Mouse (Mus musculus): Measurements from ENCODE around the gene Pqlc2. TPM values are rescaled to one million over a fixed set of nuclear protein-coding genes. Genes with fewer than 3 reads are reported as not detected.

Gene Pqlc2
- 0.74 and 0.82 TPM in 2 replicates for polyA plus RNA-seq (2012)

DNA sequence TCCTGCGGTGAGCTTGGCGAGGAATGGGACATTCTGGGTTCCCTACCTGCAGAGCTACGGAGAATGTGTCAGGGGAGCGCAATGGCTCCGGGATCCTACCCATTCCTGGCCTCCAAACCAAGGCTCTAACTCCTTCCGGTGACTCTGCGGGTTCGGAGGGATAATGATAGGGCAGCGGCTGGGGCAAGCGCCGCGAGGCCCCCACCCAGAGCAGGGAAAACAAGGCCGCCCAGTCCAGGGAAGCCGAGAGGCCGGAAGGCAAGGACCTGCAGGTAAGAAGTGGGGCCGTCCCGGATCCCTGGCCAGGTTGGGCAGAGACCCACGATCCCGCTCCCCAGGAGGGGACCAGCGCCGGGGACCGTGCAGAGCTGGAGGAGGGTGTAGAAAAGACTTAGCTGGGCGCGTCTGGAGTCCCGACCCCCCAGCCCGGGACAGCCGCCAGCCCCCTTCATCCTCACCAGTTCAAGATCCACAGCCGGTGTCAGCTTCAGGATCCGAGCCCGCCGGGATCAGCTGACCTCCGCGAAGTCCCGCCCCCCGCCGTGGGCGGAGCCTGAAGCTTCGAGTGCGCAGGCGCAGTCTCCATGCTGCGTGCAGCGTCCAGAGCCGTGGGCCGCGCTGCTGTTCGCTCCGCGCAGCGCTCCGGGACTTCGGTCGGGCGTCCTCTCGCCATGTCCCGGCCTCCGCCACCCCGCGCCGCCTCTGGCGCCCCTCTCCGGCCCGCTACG lies at the start of gene Pqlc2, which contains the start of gene Akr7a5:
TSS of gene Pqlc2 (minus strand) at position 538 of the 728 bp plus-strand sequence.
TSS of gene Akr7a5 (plus strand) at position 574 of the 728 bp plus-strand sequence.
- peaks cover 21% of the 10 kb centered on the region for H3K36me3 ChIP-seq (ENCODE audit: control insufficient read depth)
- TF ChIP-seq TAL1 (IDR thresholded peaks at IDR 0.05; ENCODE audit: low read length) (no peak), GATA1 (IDR thresholded peaks at IDR 0.05; ENCODE audit: low read length) (no peak)
- peaks cover 35% of the 10 kb centered on the region for H3K4me1 ChIP-seq (ENCODE audit: control insufficient read depth)
- H3K9me3 ChIP-seq (ENCODE audit: control insufficient read depth, low read length), result no peaks in the 10 kb centered on the region
- peaks cover 18% of the 10 kb centered on the region for H3K27me3 ChIP-seq (ENCODE audit: control insufficient read depth)
- peak within 1 kb of the TSS; percentile 84 for H3K4me3 ChIP-seq (replicated peaks)

DNA sequence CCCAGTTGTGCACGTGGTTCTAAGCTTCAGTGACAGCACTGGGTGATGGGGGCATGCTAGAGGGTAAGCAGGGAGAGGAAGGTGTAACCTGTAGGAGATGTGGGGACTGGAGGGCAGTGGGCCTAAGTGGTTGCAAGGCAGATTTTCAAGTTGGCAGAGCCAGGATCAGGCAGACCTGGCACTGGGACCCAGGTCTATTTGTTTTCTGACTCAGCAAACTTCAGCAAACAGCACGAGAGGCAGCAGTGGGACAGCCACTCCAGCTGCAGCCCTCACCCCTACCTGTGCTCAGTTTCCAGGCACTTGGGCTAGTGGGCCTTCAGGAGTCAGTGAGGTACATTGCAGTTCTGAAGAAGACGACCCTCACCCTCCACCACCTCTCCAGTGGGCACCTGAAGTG lies 46.7 kb upstream of the Pqlc2 start:
- no peaks in the 10 kb centered on the region for H3K9me3 ChIP-seq (ENCODE audit: control insufficient read depth, low read length)
- H3K27me3 ChIP-seq (ENCODE audit: control insufficient read depth), result no peaks in the 10 kb centered on the region
- H3K36me3 ChIP-seq (ENCODE audit: control insufficient read depth), result peaks cover 83% of the 10 kb centered on the region
- no peak overlapping the region for H3K4me3 ChIP-seq (replicated peaks)
- TF ChIP-seq TAL1 (IDR thresholded peaks at IDR 0.05; ENCODE audit: low read length), result no peak
- no peak for TF ChIP-seq GATA1 (IDR thresholded peaks at IDR 0.05; ENCODE audit: low read length)
- peaks cover 65% of the 10 kb centered on the region for H3K4me1 ChIP-seq (ENCODE audit: control insufficient read depth)

DNA sequence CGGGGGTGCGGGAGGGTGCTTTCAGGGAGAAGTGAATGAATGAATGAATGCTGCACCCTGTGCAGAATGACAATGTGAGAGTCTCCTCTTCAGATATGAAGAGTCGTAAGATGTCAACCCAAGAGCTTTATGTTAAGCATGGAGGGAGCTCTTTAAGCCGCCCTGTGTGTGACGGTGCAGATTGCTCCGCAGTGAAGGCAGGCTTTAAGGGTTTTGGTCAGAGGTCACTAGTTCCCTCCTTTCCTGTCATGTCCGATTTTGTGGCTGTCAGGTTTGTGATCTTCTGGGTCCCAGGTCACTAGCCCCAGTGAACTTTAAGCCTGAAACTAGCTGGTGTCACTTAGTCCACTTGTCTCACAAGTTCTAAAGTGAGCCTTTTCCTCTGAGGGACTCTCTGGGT lies 42.3 kb upstream of the Pqlc2 start:
- H3K4me3 ChIP-seq (replicated peaks), result peak overlapping the region; percentile 81
- no peaks in the 10 kb centered on the region for H3K9me3 ChIP-seq (ENCODE audit: control insufficient read depth, low read length)
- no peaks in the 10 kb centered on the region for H3K27me3 ChIP-seq (ENCODE audit: control insufficient read depth)
- peaks cover 58% of the 10 kb centered on the region for H3K4me1 ChIP-seq (ENCODE audit: control insufficient read depth)
- TF ChIP-seq TAL1 (IDR thresholded peaks at IDR 0.05; ENCODE audit: low read length) (no peak), GATA1 (IDR thresholded peaks at IDR 0.05; ENCODE audit: low read length) (no peak)
- H3K36me3 ChIP-seq (ENCODE audit: control insufficient read depth), result peaks cover 65% of the 10 kb centered on the region

DNA sequence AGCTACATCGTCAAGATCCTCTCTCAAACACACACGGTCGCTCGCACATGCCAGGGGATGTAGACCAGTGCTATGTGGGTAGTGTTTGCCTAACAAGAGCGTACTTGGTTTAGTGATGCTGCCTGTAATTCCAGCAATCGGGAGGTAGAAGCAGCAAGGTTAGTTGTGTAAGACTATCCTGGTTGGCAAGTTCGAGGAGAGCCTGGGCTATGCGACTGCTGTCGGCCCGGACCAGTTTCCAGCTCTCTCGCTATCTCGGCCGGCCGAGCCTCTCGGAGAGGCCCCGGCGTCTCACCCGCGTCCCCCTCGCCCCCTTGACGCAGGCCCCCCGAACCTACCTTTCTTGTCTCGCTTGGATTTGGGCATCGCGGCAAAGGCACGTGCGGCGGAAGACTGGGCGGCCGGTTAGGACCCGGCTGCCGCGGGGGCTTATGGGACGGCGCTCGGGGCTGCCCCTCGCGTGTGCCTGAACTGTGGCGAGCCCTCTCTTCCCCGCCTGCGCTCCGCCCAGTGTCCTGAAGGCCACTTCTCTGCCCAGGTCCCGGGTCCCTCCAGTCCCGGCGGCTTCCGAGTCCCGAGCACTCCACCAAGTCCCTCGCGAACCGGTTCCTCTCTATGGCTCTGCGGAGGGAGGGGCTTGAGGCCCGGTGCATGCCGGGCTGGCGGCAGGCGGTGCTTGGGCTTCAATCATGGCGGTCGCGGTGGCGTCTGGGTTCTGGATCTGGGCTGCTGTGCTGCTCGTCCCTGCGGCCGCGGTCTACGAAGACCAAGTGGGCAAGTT lies 41.6 kb upstream of the Pqlc2 start, which contains the start of the genes Mrto4, Emc1 and Ubr4:
TSS of gene Mrto4 (minus strand) at position 646 of the 781 bp plus-strand sequence.
TSS of gene Emc1 (plus strand) at position 657 of the 781 bp plus-strand sequence.
TSS of gene Ubr4 (plus strand) at position 679 of the 781 bp plus-strand sequence.
- Histone ChIP-seq H3K27me3 (ENCODE audit: control insufficient read depth) (no peaks in the 10 kb centered on the region), H3K36me3 (ENCODE audit: control insufficient read depth) (peaks cover 64% of the 10 kb centered on the region), H3K4me1 (ENCODE audit: control insufficient read depth) (peaks cover 54% of the 10 kb centered on the region), H3K9me3 (ENCODE audit: control insufficient read depth, low read length) (no peaks in the 10 kb centered on the region), H3K4me3 (replicated peaks) (peak within 1 kb of the TSS; percentile 81)
- no peak for TF ChIP-seq TAL1 (IDR thresholded peaks at IDR 0.05; ENCODE audit: low read length)
- no peak for TF ChIP-seq GATA1 (IDR thresholded peaks at IDR 0.05; ENCODE audit: low read length)

DNA sequence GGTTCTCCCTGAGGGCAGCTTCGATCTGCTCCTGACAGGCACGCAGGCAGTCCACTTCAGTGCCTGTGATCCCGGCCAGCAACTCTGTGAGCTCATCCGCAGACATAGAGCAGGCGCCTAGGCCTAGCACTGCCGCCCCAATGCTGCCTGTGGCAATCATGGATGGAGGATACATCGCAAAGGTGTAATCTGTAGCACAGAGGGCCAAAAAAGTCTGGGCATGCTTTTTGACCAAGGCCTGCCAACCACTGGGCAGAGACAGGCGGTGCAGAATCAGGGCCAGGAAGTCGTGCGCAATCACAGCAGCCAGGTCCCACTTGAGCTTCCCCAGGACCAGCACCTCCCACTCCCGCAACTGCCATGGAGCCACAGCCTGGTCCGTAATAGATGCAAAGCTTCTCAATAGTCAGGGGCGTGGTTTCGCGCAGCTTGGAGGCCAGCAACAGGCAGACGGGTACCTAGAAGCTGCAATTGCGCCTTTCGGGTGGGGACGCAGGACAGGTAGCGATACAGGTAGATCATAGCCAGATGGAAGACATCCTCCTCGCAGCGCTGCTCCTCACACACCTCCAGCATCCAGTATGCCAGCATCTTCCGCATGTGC lies 35.0 kb upstream of the Pqlc2 start:
- peaks cover 56% of the 10 kb centered on the region for H3K36me3 ChIP-seq (ENCODE audit: control insufficient read depth)
- TF ChIP-seq TAL1 (IDR thresholded peaks at IDR 0.05; ENCODE audit: low read length) (no peak), GATA1 (IDR thresholded peaks at IDR 0.05; ENCODE audit: low read length) (no peak)
- no peak overlapping the region for H3K4me3 ChIP-seq (replicated peaks)

DNA sequence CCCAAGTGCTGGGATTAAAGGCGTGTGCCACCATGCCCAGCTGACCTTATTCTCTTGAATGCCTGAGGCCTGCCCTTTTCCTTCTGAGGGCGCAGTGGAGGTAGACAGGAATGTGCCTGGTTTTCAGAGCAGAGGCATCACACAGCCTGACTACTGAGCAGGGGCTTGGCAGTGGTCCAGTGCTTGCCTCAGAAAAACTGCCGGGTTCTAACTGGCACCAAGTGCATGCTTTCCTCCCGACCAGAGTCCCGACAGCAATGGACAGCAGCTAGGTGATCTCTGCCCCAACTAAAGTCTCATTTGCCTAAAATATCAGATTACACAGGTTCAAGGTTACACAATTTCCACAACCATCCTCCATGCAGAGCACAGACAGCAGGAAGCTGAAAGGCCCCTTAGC lies 33.2 kb upstream of the Pqlc2 start:
- H3K36me3 ChIP-seq (ENCODE audit: control insufficient read depth), result peaks cover 40% of the 10 kb centered on the region
- no peak overlapping the region for H3K4me3 ChIP-seq (replicated peaks)
- no peak for TF ChIP-seq GATA1 (IDR thresholded peaks at IDR 0.05; ENCODE audit: low read length)
- no peaks in the 10 kb centered on the region for H3K9me3 ChIP-seq (ENCODE audit: control insufficient read depth, low read length)
- no peaks in the 10 kb centered on the region for H3K27me3 ChIP-seq (ENCODE audit: control insufficient read depth)
- H3K4me1 ChIP-seq (ENCODE audit: control insufficient read depth), result peaks cover 2% of the 10 kb centered on the region

More for the DNA sequence above, 35.0 kb upstream of the Pqlc2 start:
- Histone ChIP-seq H3K9me3 (ENCODE audit: control insufficient read depth, low read length) (no peaks in the 10 kb centered on the region), H3K4me1 (ENCODE audit: control insufficient read depth) (peaks cover 12% of the 10 kb centered on the region), H3K27me3 (ENCODE audit: control insufficient read depth) (no peaks in the 10 kb centered on the region)

DNA sequence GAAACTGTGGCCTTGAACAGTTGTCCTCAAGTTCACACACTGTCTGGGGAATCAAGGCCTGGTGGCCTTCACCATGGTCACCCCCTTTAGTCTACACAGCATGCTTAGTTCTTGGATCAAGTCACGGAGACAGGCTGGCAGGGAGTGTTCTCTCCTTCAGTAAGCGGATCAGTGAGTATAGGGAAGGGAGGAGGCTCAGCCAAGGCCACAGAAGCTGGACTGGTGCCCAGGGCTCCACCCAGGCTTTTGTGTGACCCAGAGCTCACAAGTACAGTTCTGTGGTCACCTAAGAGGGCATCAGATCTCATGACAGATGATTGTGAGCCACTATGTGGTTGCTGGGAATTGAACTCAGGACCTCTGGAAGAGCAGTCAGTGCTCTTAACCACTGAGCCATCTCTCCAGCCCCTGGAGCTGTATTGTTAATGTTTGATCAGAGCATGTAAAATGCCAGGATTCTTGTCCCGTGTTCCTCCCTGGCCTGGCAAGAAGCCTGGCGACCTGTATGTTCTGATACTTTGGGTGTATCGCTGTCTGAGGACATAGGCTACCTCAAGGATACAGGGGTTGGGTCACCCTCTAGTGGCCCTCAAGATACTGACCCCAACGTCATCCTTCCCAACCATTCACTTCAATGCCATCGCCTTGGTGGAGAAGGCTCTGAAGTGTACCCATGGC lies 31.2 kb upstream of the Pqlc2 start:
- Histone ChIP-seq H3K4me3 (replicated peaks) (no peak overlapping the region), H3K36me3 (ENCODE audit: control insufficient read depth) (peaks cover 21% of the 10 kb centered on the region), H3K4me1 (ENCODE audit: control insufficient read depth) (peaks cover 18% of the 10 kb centered on the region), H3K9me3 (ENCODE audit: control insufficient read depth, low read length) (no peaks in the 10 kb centered on the region), H3K27me3 (ENCODE audit: control insufficient read depth) (no peaks in the 10 kb centered on the region)
- TF ChIP-seq TAL1 (IDR thresholded peaks at IDR 0.05; ENCODE audit: low read length) (no peak), GATA1 (IDR thresholded peaks at IDR 0.05; ENCODE audit: low read length) (no peak)

DNA sequence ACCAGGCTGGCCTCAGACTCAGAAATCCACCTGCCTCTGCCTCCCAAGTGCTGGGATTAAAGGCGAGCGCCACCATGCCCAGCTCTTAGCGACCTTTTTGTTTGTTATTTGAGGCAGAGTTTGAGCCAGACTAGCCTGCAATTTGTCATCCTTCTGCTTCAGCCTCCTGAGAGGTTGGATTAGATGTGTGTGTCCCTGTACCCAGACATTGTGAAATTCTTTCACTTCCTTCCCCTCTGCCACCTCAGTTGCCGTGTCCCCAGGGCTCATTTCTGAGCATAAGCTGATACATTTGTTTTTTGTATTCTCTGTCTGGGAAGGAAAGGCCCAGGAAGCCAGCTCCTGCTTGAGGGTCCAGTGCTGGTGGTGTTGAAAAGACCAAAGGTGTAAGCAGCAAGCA lies 30.3 kb upstream of the Pqlc2 start:
- no peak overlapping the region for H3K4me3 ChIP-seq (replicated peaks)
- H3K27me3 ChIP-seq (ENCODE audit: control insufficient read depth), result no peaks in the 10 kb centered on the region
- peaks cover 12% of the 10 kb centered on the region for H3K36me3 ChIP-seq (ENCODE audit: control insufficient read depth)
- H3K4me1 ChIP-seq (ENCODE audit: control insufficient read depth), result peaks cover 26% of the 10 kb centered on the region
- H3K9me3 ChIP-seq (ENCODE audit: control insufficient read depth, low read length), result no peaks in the 10 kb centered on the region
- no peak for TF ChIP-seq TAL1 (IDR thresholded peaks at IDR 0.05; ENCODE audit: low read length)
- no peak for TF ChIP-seq GATA1 (IDR thresholded peaks at IDR 0.05; ENCODE audit: low read length)

Data from erythroblast, embryonic 14.5 days (primary cell).